Mouse (Mus musculus) spleen, postnatal 14 days (tissue): Measurements from ENCODE around the gene Gm10322.

Experiments
- DNase-seq, 2 experiments: peaks; one replicate each; pipeline ENCODE4 v3.0.0; 2021 to 2022; ENCODE audit warnings: low spot score in 2 of 2

Gm10322 gene

DNA sequence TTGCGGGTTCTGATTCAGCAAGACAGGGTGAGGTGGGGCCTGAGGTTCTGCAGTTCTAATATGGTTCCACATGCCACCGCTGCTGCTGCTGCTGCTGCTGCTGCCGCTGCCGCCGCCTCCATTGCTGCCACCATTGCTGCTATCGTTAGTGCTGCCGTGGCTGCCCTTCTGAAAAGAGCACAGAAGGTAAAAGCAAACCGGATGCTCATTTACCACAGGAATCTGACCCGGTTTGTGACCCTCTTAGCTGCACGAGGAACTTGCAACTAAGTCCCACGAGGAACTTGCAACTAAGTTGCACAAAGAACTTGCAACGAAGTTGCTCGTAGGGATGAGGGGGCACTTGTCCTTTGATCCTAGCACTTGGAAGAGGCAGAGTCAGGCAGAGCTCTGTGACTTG lies 40.9 kb downstream of the Gm10322 start:
- no peak for DNase-seq

DNA sequence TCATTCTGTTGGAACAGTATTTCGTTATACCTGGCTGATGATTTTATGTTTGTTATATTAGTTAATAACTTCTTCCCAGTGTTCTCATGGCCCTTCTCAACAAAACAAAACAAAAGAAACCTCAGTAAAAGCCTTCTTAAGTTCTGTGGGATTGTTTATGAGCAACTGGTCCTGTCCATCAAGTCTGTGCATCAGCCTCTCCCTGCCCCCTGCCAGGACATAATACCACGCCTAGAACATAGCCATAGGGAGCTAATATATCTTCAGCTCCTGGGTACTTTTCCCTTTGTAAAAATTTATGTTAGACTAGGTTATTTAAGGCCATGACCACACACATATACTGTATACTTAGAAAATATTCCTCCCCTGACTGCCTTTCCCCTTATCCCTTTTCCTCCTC lies 48.9 kb downstream of the Gm10322 start:
- DNase-seq, result no peak

DNA sequence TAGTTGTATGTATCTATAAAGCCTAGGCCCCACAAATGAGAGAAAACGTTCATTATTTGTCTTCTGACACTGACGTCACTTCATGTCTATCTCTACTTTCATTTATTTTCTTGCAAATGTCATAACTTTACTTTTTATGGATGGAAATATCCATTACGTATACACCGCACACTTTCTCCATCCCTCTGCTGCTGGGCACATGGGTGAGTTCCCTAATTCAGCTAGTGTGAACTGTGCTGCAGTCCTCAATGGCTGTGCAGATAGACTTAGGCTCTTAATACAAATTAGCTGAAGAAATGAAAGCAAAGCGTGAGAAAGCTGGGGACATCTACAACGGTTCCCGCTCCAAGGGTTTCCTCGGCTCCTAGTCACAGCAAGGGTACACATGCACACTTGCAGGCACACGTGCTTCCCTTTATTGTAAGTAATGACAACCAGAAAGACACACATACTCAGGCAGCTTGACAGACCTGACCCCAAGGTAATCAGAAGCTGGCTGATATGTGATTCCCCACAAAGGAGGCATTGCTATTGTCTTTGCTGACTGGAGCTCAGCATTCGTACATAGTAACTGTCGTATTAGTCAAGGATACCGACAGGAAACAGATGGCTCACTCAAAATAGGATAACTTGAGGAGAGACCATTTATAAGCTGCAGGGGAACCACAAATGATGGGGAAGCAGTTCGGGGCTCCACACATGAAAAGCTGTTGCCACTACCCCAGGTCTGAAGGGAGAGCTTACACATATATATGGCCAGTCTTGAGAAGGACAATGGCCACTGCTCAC lies 49.8 kb downstream of the Gm10322 start:
- DNase-seq, result no peak
